Mouse (Mus musculus) gastrocnemius, postnatal 4 days (tissue): ENCODE measurements at regions not wholly inside any gene's neighbourhood (a gene's known extent, or its start where the extent isn't known, plus 50 kb on each side); places are given as distances from the start of the nearest gene placed in this dataset.

Experiments used
- DNase-seq, 2 experiments: peaks; one replicate each; pipeline ENCODE4 v3.0.0; 2021 to 2022; ENCODE audit warnings: low spot score in 2 of 2, mixed read lengths in 2 of 2

DNA sequence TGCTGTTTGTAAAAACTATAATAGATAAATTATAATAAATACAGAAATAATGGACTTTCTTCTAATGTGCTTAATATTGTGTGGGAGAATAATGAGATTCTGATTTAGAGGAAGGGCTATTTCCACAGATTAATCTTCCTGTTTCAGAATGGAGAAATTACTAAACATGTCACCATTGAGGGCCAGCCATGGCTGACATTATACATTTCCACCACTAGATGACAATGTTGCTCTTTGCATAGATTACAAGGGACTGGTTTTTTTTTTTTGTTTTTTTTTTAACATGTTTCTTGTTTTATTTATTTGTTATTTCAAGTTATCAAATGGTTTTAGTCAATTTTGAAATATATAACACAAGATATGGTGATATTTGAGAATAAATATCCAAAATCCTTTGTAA, 435.6 kb upstream of the Klhl1 start:
- DNase-seq: no peak

DNA sequence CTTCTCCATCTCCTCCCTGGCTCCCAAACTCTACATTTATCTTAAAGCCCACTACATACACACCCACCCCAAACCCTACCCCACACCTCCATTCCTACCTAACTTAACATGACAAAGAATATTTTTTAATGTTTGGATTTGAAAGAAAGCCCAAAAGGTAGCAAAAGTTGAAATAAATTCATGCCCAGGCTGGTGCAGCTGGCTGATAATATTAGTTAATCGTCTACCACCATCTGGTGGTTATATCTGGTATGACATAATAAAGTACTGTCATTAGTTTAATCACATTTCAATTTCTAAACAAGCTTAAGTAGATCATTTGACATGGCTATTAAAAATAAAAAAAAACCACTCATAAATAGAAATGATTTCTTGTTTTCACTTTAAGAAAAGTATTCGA, 389.8 kb upstream of the Klhl1 start:
- DNase-seq: no peak

DNA sequence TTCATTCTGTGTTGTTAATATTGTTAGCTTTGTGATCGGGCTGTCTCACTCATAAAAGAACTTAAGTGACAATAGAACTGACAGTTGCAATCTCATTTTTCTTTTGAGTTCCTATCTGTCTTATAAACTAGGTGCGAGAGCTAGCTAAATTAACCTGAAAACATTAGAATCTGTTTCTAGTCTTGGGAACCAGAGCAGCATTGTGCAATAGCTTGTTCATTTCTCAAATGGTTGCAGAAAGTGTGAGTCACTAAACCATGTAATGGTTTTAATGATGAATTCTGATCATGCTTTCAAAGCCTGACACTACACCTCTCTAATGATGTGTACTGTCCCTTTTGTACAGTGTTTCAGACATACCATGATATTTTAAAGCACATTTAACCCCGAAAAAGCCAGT, 360.8 kb upstream of the Klhl1 start:
- DNase-seq: no peak

DNA sequence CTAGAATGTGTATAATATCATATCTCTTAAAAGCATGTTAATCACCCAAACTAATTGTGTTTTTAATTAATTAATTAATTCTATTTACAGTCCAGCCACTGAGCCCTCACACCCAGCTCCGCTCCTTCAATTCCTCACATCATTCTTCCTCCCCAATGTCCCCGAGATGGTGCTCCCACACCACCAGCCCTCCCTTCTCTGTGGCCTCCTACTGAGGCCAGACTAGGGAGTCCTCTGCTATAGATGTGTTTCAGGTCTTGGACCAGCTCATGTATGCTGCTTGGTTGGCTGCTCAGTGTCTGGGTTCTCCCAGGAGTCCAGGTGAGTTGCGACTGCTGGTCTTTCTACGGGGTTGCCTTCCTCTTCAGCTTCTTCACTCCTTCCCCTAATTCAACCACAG, 353.1 kb upstream of the Klhl1 start:
- DNase-seq: no peak

DNA sequence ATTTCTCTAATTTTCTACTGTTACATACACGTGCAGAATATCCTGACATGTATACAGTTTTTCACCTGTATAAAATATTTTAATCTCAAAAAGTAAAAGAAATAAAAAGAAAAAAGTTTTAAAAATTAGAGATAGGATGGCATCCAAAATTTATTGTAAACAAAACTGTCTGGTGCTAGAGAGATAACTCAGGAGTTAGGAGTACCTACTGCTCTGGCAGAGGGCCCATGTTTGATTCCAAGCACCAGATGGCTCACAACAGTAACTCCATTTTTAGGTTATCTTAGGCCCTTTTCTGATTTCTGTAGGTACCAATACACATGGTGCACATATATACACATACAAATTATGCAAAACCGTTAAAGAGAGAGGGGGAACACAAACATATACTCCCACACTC, 320.0 kb upstream of the Klhl1 start:
- no peak for DNase-seq

DNA sequence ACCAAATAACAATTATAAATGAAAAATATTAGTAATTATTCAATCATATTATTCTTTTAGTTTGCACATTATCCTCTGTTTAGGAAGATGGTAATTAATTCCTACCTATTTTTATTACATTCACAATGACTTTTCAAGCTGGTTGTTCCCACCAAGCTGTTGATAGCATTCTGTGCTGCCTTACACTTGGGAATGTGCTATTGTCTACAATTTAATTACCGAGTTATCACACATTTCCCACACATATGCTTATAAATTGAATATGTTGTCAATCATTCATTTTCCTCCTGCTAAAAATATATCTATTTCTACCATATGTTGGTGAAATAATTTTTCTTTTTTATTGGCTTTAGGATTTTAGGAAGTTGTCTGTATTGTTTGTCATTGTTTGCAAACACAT, 306.2 kb upstream of the Klhl1 start:
- no peak for DNase-seq

DNA sequence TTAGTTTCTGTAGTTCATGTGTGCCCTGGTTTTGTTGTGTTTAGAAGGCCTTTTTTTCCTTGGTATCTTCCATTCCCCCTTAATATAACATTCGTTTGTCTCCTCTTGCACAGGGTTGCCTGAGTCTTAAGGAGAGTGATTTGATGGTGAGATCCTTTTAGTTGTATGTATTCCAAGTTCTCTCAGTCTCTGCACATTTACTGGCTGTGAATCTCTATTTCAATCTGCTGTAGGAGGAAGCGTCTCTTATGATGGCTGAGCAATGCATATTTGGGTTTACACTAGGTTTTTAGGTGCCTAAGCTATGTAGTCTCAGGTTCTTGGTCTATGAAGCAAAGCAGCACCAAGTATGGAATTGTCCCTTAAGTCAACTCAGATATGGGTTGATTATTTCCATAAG, 296.8 kb upstream of the Klhl1 start:
- no peak for DNase-seq

DNA sequence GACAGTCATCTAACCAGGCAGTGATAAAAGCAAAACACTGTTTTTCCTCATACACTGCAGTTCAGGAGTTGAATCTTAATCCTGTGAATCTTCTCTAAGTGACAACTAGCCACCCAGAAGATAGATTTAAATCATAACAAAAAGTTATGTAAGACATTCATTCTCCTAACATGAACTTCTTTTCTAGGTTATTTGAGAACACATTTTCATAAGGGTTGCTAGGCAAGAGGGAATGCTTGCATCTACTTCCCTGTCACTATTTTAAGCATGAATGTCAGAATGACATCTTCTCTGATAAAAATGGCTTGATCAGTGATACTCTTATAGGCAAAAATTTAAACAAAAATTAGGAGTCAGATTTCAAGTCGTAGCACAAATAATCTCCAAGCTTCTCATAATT, 286.4 kb upstream of the Klhl1 start:
- DNase-seq: no peak

DNA sequence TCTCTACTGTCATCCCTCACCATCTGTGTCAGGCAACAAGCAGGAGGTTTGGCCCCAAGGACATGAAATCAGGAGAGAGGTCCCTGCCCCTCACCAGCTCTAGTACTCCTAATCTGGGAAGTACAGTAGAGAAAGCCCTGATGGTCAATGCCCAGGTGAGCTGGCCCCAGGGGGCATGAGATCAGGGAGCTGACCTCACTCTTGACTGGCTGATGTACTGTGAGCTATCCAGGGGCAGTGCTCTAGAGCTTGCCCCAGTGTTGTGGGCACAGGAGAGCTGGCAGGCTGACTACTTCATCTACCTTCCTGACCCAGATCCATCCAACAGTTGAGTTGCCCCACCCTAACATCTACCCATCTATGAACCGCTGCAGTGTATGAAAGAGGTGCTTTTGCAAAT, 275.9 kb upstream of the Klhl1 start:
- no peak for DNase-seq

DNA sequence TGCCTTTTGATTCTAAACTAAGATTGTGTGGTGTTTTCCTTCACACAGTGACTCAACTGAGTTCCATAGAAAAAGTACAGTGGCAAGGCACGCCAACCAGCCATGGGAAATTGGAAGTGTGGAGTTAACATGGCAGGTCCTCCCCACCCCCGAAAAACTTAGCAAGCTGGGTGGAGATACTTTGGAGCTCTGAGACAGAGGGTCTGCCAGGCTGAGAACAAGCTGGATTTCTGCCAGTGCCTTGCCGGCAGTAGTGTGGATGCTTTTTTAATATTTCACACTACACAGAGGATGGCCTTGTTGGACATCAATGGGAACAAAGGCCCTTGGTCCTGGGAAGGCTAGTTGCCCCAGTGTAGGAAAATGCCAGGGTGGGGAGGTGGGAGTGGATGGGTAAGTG, 269.0 kb upstream of the Klhl1 start:
- DNase-seq: no peak

DNA sequence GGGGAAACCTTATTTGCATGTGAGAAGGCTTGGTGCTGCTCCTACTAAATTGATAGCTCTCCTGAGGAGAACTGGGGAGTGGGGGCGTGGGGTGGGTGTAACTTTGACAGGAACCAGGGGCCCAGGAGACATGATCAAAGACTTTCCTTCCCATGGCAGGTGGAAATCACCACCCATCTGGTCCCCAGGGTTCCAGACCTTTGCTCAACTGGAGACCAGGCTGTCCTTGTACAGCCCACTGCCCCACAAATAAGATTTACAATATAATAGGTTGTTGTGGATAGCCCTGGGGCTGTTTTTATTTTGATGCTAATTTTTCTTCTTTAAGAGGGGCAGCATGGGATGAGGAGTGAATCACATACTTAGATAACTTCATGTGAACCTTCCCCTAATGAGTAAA, 268.4 kb upstream of the Klhl1 start:
- no peak for DNase-seq

DNA sequence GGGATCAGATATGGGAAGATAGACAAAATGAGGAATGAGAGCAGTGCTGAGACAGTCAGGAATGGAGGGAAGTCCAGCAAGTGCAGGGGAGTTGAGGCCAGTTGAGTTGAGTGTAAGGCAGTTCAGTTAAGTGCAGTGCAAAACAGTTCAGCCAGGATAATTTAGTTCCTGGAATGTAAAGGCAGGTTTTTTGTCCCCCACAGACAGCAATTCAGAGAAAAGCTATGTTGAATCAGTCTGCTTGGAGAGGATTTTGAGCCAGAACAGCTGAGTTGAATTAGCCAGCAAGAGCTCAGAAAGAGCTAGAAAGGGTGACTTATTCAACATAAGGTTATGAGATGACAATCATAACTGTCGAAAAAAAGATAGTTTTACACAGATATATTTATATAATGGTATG, 256.9 kb upstream of the Klhl1 start:
- DNase-seq: no peak

DNA sequence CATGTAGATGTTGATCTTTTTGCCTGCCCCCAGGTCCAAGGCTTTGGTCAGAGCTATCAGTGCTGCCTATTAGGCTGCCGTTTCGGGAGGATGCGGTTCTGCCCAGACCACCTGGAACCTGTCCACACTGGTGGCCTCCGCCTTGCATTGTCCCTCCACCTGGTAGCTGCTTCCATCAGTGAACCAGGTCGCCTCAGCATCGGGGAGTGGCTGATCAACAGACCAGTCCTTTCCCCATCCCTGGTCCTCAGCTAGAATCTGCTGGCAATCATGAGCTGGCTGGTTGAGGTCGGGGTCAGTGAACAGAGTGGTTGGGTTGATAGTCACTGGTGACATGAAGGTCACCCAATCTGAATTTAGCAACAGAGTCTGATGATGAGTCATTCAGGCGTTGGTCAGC, 241.7 kb upstream of the Klhl1 start:
- no peak for DNase-seq

DNA sequence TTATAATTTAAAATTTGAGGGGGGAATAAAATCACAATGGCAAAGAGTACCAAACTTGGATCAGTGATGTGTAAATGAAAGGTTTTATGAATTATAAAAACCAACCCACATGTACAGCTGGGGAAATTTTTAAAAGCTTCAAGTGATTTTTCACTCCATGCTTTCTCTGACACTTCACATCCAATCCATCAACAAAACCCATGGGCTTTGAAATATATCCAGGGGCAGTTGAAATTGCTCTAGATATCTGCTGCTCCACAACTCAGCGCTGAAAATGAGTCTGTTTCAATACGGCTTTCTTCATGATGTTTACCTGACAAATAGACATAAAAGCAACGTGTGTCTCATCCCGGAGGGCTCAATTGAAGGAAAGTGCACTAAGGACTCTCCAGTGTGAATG, 214.3 kb upstream of the Klhl1 start:
- no peak for DNase-seq

DNA sequence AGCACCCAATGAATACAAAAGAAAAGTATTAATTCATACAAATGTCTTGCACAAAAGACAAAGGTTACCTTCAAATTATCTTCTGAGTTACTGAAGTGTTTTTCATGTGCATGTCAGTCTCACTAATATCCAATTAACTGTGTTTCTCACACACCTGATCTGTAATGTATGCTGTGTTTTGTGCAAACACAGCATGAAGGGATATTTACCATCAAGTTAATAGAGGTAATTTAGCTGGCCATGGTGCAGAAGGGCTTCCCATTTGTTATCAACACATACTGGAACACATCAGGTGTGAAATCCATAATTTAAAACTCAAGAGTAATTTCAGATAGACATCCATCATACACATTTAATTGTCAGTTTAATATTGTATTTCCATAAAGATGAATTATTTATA, 178.2 kb upstream of the Klhl1 start:
- no peak for DNase-seq

DNA sequence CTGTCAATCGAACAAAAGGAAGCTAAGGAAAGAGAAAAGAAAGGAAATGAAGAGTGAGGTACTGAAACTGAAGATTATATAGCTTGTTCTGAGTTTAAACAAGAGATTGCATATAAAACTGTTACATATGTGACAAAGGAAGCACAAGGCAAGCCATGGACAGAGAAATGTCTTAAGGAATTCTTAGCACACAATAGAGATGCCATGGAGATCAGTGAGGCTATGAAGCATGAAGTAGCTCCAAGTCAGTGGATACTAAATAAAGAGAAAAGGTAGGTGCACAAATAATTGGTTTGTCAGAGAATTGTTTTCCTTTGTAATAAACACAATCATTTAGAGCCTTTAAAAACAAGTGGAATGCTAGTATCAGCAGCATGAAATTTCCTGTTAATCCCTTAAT, 172.0 kb upstream of the Klhl1 start:
- no peak for DNase-seq

DNA sequence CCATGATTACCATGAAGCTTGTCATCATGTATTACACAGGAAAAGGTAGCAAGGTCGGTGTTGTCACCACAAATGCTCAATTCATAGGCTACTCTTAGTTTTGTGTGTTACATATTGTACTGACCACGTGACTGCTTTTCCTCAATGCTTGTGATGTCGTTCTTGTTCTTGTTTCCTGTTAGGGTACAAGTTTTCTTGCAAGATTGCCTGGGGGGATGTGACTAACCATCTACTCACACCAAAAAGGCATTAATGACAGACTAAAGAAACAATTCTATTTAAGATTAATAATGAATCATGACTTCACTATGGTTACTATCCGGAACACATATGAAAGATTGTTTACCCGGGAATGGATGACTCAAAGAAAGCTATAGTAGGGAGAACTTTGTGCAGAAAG, 165.0 kb upstream of the Klhl1 start:
- DNase-seq: no peak

DNA sequence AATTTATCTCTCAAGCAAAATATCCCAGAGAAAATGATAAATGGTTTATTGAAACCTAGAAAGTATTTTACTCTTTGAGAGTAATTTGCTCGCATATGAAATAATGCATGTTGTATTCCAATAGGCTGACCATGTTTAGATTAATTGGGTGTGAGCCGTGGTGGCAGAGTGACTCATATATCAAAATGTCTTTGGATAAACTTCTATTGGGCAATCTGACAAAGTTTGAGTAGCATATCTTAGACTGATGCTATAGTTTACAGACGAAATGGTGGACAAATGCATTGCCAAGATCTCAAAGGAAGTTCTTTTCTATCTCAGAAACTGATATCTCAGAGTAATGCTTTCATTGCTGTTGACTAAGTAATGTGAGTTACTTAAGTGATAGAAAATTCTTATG, 162.8 kb upstream of the Klhl1 start:
- DNase-seq: no peak

DNA sequence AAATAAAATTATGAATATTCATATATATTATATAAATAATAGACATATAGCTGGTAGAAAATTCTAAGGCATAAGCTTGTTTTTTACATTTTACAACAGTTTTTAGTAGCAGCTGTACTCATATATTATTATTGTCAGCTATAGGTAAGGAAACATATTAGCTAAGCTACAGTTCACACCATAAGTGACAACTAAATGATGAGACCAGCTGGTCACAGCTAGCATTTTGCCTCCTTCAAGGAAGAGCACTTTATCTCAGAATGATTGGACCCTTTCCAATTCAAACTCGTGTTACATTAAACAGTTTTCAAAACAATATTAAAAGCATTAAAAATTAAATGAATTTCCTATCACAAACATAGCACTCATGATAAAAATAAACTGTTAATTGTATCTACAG, 157.3 kb upstream of the Klhl1 start:
- no peak for DNase-seq

DNA sequence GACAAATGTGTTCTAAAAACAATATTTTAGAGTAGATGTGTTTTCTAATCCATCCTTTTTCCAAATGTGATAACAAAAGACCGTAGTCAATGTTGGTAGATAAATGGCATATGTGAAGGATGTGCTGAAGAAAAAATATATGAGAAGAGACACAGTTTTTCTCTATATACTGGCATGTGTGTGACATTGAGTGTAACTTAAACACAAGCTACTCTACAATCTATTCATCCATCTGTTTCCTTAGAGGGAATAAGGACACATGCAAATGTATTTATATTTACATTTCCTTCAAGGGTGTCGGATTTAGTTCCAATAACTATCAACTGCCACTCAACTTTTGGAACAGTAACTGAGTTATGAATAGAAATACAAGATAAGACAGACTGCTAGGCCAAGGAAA, 149.7 kb upstream of the Klhl1 start:
- DNase-seq: no peak

DNA sequence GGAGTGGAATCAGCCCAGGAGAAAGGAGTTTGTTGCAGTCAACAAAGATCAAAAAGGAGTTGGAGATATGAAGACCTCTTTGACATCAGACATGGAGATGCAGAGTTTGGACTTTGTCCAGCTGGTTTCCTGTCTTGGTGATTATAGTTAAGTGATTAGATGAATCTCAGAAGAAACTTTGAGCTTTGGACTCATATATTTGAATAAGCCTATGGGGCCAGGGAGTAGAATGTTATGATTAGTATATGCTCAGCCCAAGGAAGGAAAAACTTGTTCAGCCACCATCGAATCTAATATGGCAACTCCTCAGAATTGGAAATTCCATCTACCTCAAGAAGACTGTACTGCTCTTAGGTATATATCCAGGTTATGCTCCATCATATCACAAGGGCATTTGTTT, 137.6 kb upstream of the Klhl1 start:
- DNase-seq: no peak

DNA sequence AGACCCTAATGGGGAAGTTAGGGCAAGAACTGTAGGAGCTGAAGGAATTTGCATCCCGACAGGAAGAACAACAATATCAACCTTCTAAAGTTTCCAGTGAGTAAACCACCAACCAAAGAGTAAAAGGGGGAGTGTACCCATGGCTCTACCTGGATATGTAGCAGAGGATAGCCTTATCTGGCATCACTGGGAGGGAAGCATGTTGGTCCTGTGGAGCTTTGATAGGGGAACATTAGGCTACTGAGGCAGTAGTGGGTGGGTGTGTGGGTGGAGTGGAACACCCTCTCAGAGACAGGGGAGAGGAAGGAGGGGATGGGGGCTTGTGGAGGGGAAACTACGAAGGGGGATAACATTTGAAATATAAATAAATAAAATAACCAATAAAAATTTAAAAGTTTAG, 111.4 kb upstream of the Klhl1 start:
- DNase-seq: no peak

DNA sequence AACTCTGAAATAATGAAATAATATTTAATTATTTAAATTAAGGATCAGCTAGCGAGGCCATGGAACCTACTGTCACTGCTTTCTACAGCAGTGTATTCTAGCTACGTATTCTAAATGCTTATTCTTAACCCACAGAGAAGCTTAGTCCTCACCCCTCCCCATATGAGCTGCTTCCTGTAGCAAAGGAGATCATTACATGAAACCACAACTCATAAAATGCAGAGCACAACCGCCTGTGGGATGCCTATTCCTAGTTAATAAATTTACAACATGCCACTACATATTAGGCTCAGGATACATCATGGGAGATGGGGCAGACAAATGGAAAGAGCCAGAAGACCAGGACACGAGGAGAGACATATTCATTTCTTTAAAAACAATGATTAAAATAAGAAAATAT, 87.8 kb upstream of the Klhl1 start:
- DNase-seq: no peak

DNA sequence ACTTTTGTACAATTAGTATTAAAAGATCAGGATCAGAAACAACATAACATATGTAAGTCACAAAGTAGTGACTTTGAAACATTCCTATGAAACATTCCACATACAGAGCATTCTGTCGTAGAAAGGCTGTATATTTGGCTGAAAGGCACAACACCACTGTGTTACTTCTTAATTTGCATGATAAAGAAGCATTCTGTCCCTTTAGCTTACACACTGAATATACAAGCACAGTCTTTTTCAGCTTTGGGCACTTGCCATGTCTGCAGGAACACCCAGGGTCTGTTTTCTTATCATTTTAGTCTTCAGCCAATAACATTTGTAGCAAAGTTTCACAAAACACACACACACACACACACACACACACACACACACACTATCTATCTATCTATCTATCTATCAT, 82.2 kb upstream of the Klhl1 start:
- DNase-seq: peak in 1 of 2 experiments; percentile 7

DNA sequence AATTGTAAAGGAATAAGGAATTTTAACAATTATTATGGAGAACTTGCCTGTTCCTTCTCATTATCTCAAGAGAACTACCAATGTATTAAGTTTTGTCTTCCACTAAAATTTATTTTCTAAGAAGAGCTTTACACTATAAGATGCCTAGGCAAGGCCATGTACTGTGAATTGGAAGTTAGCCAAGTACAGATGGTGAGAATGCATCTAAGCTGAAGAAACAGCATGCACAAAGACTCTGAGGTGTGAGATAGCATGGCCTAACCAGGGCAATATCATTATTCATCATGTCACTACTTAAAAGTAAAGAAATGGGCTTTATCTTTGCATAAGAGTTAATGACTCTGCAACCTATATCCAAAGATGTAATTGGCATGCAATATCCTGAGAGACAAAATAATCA, 73.1 kb upstream of the Klhl1 start:
- no peak for DNase-seq
